Comparison of ENCODE assay signal across 7 mouse cellular contexts in the genomic region with DNA sequence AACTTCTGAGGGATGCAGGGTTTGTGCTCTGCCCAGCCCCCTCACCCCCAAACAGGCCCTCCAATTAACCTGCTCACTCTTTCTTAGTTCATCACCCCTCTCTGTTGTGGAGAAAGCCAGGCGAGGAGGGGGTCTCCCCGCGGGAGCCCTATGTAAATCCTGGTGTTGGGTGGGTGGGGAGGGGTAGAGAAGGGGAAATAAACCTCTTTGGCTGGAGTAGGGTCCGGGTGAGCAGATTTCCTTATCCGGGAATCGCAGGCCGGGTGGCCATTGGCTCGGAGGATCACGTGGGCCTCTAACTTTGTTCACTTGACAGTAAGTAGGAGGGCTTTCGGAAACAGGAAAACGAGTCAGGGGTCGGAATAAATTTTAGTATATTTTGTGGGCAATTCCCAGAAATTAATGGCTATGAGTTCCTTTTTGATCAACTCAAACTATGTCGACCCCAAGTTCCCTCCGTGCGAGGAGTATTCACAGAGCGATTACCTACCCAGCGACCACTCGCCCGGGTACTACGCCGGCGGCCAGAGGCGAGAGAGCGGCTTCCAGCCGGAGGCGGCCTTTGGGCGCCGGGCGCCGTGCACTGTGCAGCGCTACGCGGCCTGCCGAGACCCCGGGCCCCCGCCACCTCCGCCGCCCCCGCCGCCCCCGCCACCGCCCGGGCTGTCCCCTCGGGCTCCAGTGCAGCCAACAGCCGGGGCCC. TPM values are rescaled to one million over a fixed set of nuclear protein-coding genes. Genes with fewer than 3 reads are reported as not detected.
A peak's percentile ranks its signal among the peaks of the same experiment; 100 is the strongest.
DNase-seq lines count a peak whose midpoint lies in the region; ATAC-seq and TF ChIP-seq lines count a peak whose summit lies in the region.

No protein-coding gene starts in this region.

- H3K27ac ChIP-seq in thymus, adult 2 months (ENCODE audit: control insufficient read depth, insufficient read depth, low read length): no peak overlapping the region

- H3K4me1 ChIP-seq in thymus, adult 2 months (replicated peaks; ENCODE audit: control insufficient read depth, insufficient read depth, low read length): peaks cover 15% of the 10 kb centered on the region

- ATAC-seq in megakaryocyte-erythroid progenitor cell, adult 5-6 weeks (replicated peaks; ENCODE audit: low FRiP score, low TSS enrichment, poor library complexity, severe bottlenecking): peak; percentile 79

- intact Hi-C loops in heart, postnatal 14 days (cut with DNase I): loop anchor here (5.0 kb wide), 1 partner anchor 34 kb away; the partner anchor contains the start of gene Hoxb2

- peaks cover 34% of the 10 kb centered on the region for H3K27me3 ChIP-seq in thymus, adult 2 months (ENCODE audit: control insufficient read depth, insufficient read depth, low read length)

- WGBS in thymus, adult 2 months: under 1% methylated on average over 39 of the region's 45 CpGs

- H3K36me3 ChIP-seq in thymus, adult 2 months (ENCODE audit: control insufficient read depth, insufficient read depth, low read length): no peaks in the 10 kb centered on the region

- TF ChIP-seq POLR2A in thymus, adult 2 months (IDR thresholded peaks at IDR 0.05; ENCODE audit: control insufficient read depth, extremely low read depth, insufficient read depth, low read length, poor library complexity): no peak

- no peak for TF ChIP-seq CTCF in thymus, adult 2 months (IDR thresholded peaks at IDR 0.05; ENCODE audit: borderline replicate concordance, control insufficient read depth, extremely low read depth, insufficient read depth, low read length, poor library complexity)

- H3K4me3 ChIP-seq in thymus, adult 2 months (ENCODE audit: control insufficient read depth, insufficient read depth, low read length): peak overlapping the region; percentile 67

- peak; percentile 88 for DNase-seq in ZHBTc4 (ENCODE audit: low read depth, low spot score)
- peak; percentile 84 for DNase-seq in embryo, embryonic 9.5 days (ENCODE audit: extremely low spot score)
- peak; percentile 41 to 49 for DNase-seq in heart, postnatal 14 days
- DNase-seq in kidney, postnatal 4 days: peak; percentile 84 to 92
- peak; percentile 60 for DNase-seq in thymus, adult 2 months
- DNase-seq in cerebellum, adult 11-12 months: no peak

RNA-seq across cellular contexts. Expression of gene Hoxb4, which starts 0.5 kb away (rescaled TPM):
- total RNA-seq in heart, postnatal 14 days (2021): 1 to 10 TPM; 1.0 to 1.3 TPM
- 0.12 and 0.66 TPM in 2 replicates for total RNA-seq in megakaryocyte-erythroid progenitor cell, adult 5-6 weeks (2014; fragmentation: Nextera tagmentation)
- total RNA-seq in megakaryocyte-erythroid progenitor cell, adult 5-6 weeks (2017): 0.70 and 1.9 TPM in 2 replicates
- polyA plus RNA-seq in thymus, adult 2 months (2012; rRNA removed): 1.3 and 1.5 TPM in 2 replicates

RNA-seq across cellular contexts. Expression of gene Hoxb3, which starts 4.6 kb away (rescaled TPM):
- total RNA-seq in heart, postnatal 14 days (2021): under 1 TPM; 0.76 to 0.79 TPM
- 0.28 and 0.79 TPM in 2 replicates for total RNA-seq in megakaryocyte-erythroid progenitor cell, adult 5-6 weeks (2014; fragmentation: Nextera tagmentation)
- not detected in 2 replicates for total RNA-seq in megakaryocyte-erythroid progenitor cell, adult 5-6 weeks (2017)
- 1.1 TPM in 2 replicates for polyA plus RNA-seq in thymus, adult 2 months (2012; rRNA removed)

RNA-seq across cellular contexts. Expression of gene Hoxb5, which starts 15.4 kb away (rescaled TPM):
- total RNA-seq in heart, postnatal 14 days (2021): under 1 TPM; 0.19 to 0.22 TPM
- not detected in 2 replicates for total RNA-seq in megakaryocyte-erythroid progenitor cell, adult 5-6 weeks (2014; fragmentation: Nextera tagmentation)
- not detected in 2 replicates for total RNA-seq in megakaryocyte-erythroid progenitor cell, adult 5-6 weeks (2017)
- polyA plus RNA-seq in thymus, adult 2 months (2012; rRNA removed): 0.18 and 0.22 TPM in 2 replicates

RNA-seq across cellular contexts. Expression of gene Hoxb6, which starts 26.2 kb away (rescaled TPM):
- not detected for total RNA-seq in heart, postnatal 14 days (2021)
- not detected in 2 replicates for total RNA-seq in megakaryocyte-erythroid progenitor cell, adult 5-6 weeks (2014; fragmentation: Nextera tagmentation)
- 0.72 TPM in 1 of 2 replicates, not detected in the other for total RNA-seq in megakaryocyte-erythroid progenitor cell, adult 5-6 weeks (2017)
- 0.18 and 0.50 TPM in 2 replicates for polyA plus RNA-seq in thymus, adult 2 months (2012; rRNA removed)

RNA-seq across cellular contexts. Expression of gene Hoxb2, which starts 31.8 kb away (rescaled TPM):
- total RNA-seq in heart, postnatal 14 days (2021): 1 to 10 TPM in 1 of 2 experiments, under 1 TPM in 1; 0.78 to 1.3 TPM
- 0.37 TPM in 1 of 2 replicates, not detected in the other for total RNA-seq in megakaryocyte-erythroid progenitor cell, adult 5-6 weeks (2014; fragmentation: Nextera tagmentation)
- total RNA-seq in megakaryocyte-erythroid progenitor cell, adult 5-6 weeks (2017): 0.42 TPM in 1 of 2 replicates, not detected in the other
- 1.5 and 2.2 TPM in 2 replicates for polyA plus RNA-seq in thymus, adult 2 months (2012; rRNA removed)
